Mouse (Mus musculus): ENCODE data around the gene Adcy5. TPM values are rescaled to one million over a fixed set of nuclear protein-coding genes. Genes with fewer than 3 reads are reported as not detected.

Adcy5 gene
- total and polyA plus RNA-seq, 3 experiments = under 0.01 to 0.08 TPM; not detected in 1

DNA sequence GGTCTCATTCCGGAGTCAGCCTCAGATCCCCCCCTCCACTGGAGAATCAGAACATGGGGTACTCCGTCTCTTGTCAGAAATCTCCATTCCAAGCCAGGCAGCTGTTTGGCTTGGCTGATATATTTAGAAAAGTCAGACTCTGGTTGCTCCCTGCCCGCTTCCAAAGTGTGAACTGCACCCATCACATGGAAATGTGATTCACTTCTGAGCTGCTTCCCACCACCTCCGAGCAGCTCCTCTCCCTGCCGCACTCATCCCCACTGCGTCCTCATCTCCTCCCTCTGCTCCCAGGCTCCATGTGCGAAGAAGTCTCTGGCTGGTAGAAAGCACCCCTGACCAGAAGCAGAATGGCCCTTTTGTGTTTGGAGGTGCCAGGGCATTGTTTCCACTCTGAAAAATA is 37.2 kb upstream of the Adcy5 start:
- no peak for DNase-seq (ENCODE audit: low read depth, low spot score)
- H3K9me3 ChIP-seq (replicated peaks; ENCODE audit: insufficient read depth, low read length) = no peaks in the 10 kb centered on the region
- H3K4me1 ChIP-seq (ENCODE audit: control insufficient read depth in 1 of 2, insufficient read depth in 2 of 2, low read length in 2 of 2) = no peaks in the 10 kb centered on the region
- H3K27me3 ChIP-seq (ENCODE audit: control insufficient read depth in 1 of 2, insufficient read depth in 2 of 2, low read length in 2 of 2) = no peaks in the 10 kb centered on the region
- H3K9ac ChIP-seq (ENCODE audit: control insufficient read depth, low read depth, low read length, poor library complexity, severe bottlenecking) = no peak overlapping the region
- H3K4me3 ChIP-seq (ENCODE audit: control insufficient read depth in 1 of 2, insufficient read depth in 1 of 2, low read depth in 2 of 2, low read length in 2 of 2) = no peak overlapping the region
- H3K36me3 ChIP-seq (ENCODE audit: control insufficient read depth in 1 of 2, insufficient read depth in 2 of 2, low read length in 2 of 2) = no peaks in the 10 kb centered on the region
- TF ChIP-seq POLR2AphosphoS5 (IDR thresholded peaks at IDR 0.05; ENCODE audit: borderline replicate concordance, low read depth, low read length) = no peak
- no peak for TF ChIP-seq CHD1 (IDR thresholded peaks at IDR 0.05; ENCODE audit: low read depth, low read length)
- no peak for TF ChIP-seq ZKSCAN1 (IDR thresholded peaks at IDR 0.05; ENCODE audit: low read depth, low read length)
- H3K79me2 ChIP-seq (ENCODE audit: control insufficient read depth, insufficient read depth, low read length, poor library complexity) = no peaks in the 10 kb centered on the region
- H3K27ac ChIP-seq (ENCODE audit: control insufficient read depth, low read depth, low read length) = no peak overlapping the region

DNA sequence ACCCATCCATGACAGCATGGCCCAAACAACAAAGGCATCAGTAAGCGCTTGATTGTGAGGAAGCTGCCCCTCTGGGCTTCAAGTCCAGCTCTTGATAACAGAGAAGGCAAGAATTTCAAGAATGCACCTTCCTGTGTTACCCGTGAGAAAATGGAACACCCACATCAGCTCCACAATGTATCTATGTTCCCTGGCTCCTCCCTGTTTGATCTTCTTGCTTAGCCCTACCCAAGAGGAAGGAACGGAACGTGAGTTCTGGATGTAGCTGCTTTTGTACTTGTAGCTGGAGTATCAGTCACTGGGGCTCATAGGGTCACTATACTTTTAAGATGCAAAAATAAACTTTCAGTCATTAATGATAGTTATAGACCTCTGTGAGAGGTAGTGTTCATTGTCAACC is 34.1 kb upstream of the Adcy5 start:
- DNase-seq (ENCODE audit: low read depth, low spot score) = no peak
- Histone ChIP-seq H3K79me2 (ENCODE audit: control insufficient read depth, insufficient read depth, low read length, poor library complexity) (no peaks in the 10 kb centered on the region), H3K27me3 (ENCODE audit: control insufficient read depth in 1 of 2, insufficient read depth in 2 of 2, low read length in 2 of 2) (no peaks in the 10 kb centered on the region), H3K9ac (ENCODE audit: control insufficient read depth, low read depth, low read length, poor library complexity, severe bottlenecking) (no peak overlapping the region), H3K36me3 (ENCODE audit: control insufficient read depth in 1 of 2, insufficient read depth in 2 of 2, low read length in 2 of 2) (no peaks in the 10 kb centered on the region), H3K27ac (ENCODE audit: control insufficient read depth, low read depth, low read length) (no peak overlapping the region), H3K4me3 (ENCODE audit: control insufficient read depth in 1 of 2, insufficient read depth in 1 of 2, low read depth in 2 of 2, low read length in 2 of 2) (no peak overlapping the region), H3K9me3 (replicated peaks; ENCODE audit: insufficient read depth, low read length) (no peaks in the 10 kb centered on the region), H3K4me1 (ENCODE audit: control insufficient read depth in 1 of 2, insufficient read depth in 2 of 2, low read length in 2 of 2) (no peaks in the 10 kb centered on the region)
- no peak for TF ChIP-seq RAD21 (IDR thresholded peaks at IDR 0.05; ENCODE audit: low read depth, low read length)
- TF ChIP-seq ZKSCAN1 (IDR thresholded peaks at IDR 0.05; ENCODE audit: low read depth, low read length) = no peak
- no peak for TF ChIP-seq UBTF (IDR thresholded peaks at IDR 0.05; ENCODE audit: borderline replicate concordance, insufficient read depth, low read depth, low read length)

DNA sequence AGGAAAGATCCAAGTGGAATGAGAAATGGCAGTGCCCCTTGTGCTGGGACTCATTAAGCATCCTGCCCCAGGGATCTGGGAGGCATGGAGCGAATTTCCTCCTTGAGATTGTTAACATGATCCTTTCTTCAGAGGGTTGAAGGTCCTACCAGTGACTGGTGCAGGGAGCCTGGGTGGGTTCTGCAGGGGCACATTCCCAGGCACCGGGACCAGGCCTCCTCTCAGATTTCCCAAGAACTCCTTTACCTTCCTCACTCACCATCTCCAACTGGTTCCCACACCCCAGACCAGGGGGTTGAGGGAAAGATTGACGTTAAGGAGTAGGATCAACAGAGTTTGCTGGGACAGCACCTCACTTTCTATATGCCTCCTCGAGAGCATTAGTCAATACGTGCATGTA is 27.4 kb upstream of the Adcy5 start:
- no peak overlapping the region for H3K9ac ChIP-seq (ENCODE audit: control insufficient read depth, low read depth, low read length, poor library complexity, severe bottlenecking)
- no peak for TF ChIP-seq TAL1 (IDR thresholded peaks at IDR 0.05; ENCODE audit: low read length)
- TF ChIP-seq GABPA (IDR thresholded peaks at IDR 0.05; ENCODE audit: low read depth, low read length) = no peak
- TF ChIP-seq SIN3A (IDR thresholded peaks at IDR 0.05; ENCODE audit: low read length) = no peak
- no peak for DNase-seq (ENCODE audit: low read depth, low spot score)
- no peaks in the 10 kb centered on the region for H3K27me3 ChIP-seq (ENCODE audit: control insufficient read depth in 1 of 2, insufficient read depth in 2 of 2, low read length in 2 of 2)
- no peak overlapping the region for H3K4me3 ChIP-seq (ENCODE audit: control insufficient read depth in 1 of 2, insufficient read depth in 1 of 2, low read depth in 2 of 2, low read length in 2 of 2)
- H3K27ac ChIP-seq (ENCODE audit: control insufficient read depth, low read depth, low read length) = no peak overlapping the region
- H3K79me2 ChIP-seq (ENCODE audit: control insufficient read depth, insufficient read depth, low read length, poor library complexity) = no peaks in the 10 kb centered on the region
- H3K4me1 ChIP-seq (ENCODE audit: control insufficient read depth in 1 of 2, insufficient read depth in 2 of 2, low read length in 2 of 2) = no peaks in the 10 kb centered on the region
- no peaks in the 10 kb centered on the region for H3K9me3 ChIP-seq (replicated peaks; ENCODE audit: insufficient read depth, low read length)
- H3K36me3 ChIP-seq (ENCODE audit: control insufficient read depth in 1 of 2, insufficient read depth in 2 of 2, low read length in 2 of 2) = no peaks in the 10 kb centered on the region

DNA sequence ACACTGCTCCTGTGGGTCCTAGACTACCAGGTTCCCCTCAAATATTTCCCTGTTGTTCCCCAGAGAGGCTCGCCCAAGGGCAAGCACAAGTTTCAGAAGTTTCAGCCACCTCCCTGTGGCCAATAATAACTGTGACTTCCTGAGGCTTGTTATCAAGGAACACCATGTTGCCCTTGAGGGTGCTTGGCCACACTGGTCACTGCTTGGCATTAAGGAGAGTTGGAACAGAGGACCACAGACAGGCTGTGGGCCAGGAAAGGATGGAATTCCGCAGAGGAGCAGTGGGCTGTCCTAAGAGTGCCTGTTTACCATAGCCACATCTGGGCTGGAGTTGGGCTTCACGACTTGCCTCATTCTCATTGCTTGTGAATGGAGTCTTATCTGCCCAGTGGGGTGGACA is 24.5 kb upstream of the Adcy5 start:
- no peaks in the 10 kb centered on the region for H3K9me3 ChIP-seq (replicated peaks; ENCODE audit: insufficient read depth, low read length)
- H3K79me2 ChIP-seq (ENCODE audit: control insufficient read depth, insufficient read depth, low read length, poor library complexity) = no peaks in the 10 kb centered on the region
- no peaks in the 10 kb centered on the region for H3K36me3 ChIP-seq (ENCODE audit: control insufficient read depth in 1 of 2, insufficient read depth in 2 of 2, low read length in 2 of 2)
- DNase-seq (ENCODE audit: low read depth, low spot score) = no peak
- no peaks in the 10 kb centered on the region for H3K27me3 ChIP-seq (ENCODE audit: control insufficient read depth in 1 of 2, insufficient read depth in 2 of 2, low read length in 2 of 2)
- no peak overlapping the region for H3K9ac ChIP-seq (ENCODE audit: control insufficient read depth, low read depth, low read length, poor library complexity, severe bottlenecking)
- H3K27ac ChIP-seq (ENCODE audit: control insufficient read depth, low read depth, low read length) = no peak overlapping the region
- H3K4me1 ChIP-seq (ENCODE audit: control insufficient read depth in 1 of 2, insufficient read depth in 2 of 2, low read length in 2 of 2) = no peaks in the 10 kb centered on the region
- no peak overlapping the region for H3K4me3 ChIP-seq (ENCODE audit: control insufficient read depth in 1 of 2, insufficient read depth in 1 of 2, low read depth in 2 of 2, low read length in 2 of 2)
- TF ChIP-seq E2F4 (IDR thresholded peaks at IDR 0.05; ENCODE audit: borderline replicate concordance, low read depth, low read length) (no peak), CHD1 (IDR thresholded peaks at IDR 0.05; ENCODE audit: low read depth, low read length) (no peak), MEF2A (IDR thresholded peaks at IDR 0.05; ENCODE audit: extremely low read depth, insufficient replicate concordance, low read depth, low read length, poor library complexity, severe bottlenecking) (no peak), ZMIZ1 (IDR thresholded peaks at IDR 0.05; ENCODE audit: low read depth, low read length) (no peak), EP300 (IDR thresholded peaks at IDR 0.05; ENCODE audit: low read depth in 1 of 2, low read length in 2 of 2) (no peak), KAT2A (conservative IDR thresholded peaks at IDR 0.05; ENCODE audit: low read depth, low read length) (no peak), UBTF (IDR thresholded peaks at IDR 0.05; ENCODE audit: borderline replicate concordance, insufficient read depth, low read depth, low read length) (no peak), ZKSCAN1 (IDR thresholded peaks at IDR 0.05; ENCODE audit: low read depth, low read length) (no peak), GABPA (IDR thresholded peaks at IDR 0.05; ENCODE audit: low read depth, low read length) (no peak), HCFC1 (IDR thresholded peaks at IDR 0.05; ENCODE audit: low read depth, low read length) (no peak), MAX (IDR thresholded peaks at IDR 0.05; ENCODE audit: low read length) (no peak), BHLHE40 (IDR thresholded peaks at IDR 0.05; ENCODE audit: borderline replicate concordance, low read depth, low read length) (no peak)

All from MEL (cell line).